Mouse (Mus musculus) forebrain, embryonic 10.5 days (tissue): ENCODE data around the gene Fam133b. TPM values are rescaled to one million over a fixed set of nuclear protein-coding genes. Genes with fewer than 3 reads are reported as not detected.

Experiments used
- DNase-seq: peaks from one replicate; pipeline ENCODE4 v3.0.0-alpha.2; 2017; ENCODE audit warnings: low spot score; ENCODE audit errors: extremely low spot score
- H3K27ac ChIP-seq: fragments of 300-500 bp; sonication (generic); 2 replicates; pipeline ENCODE4 v1.5.1; 2016; ENCODE audit warnings: mild to moderate bottlenecking
- H3K27me3 ChIP-seq: fragments of 300-500 bp; sonication (generic); 2 replicates; pipeline ENCODE4 v1.6.1; 2016; ENCODE audit warnings: mild to moderate bottlenecking; ENCODE audit not compliant: poor library complexity, severe bottlenecking
- H3K36me3 ChIP-seq: fragments of 300-500 bp; sonication (generic); replicated peaks from 2 replicates; pipeline ENCODE4 v1.6.1; 2016; ENCODE audit warnings: mild to moderate bottlenecking, moderate library complexity
- H3K4me1 ChIP-seq: fragments of 300-500 bp; sonication (generic); 2 replicates; pipeline ENCODE4 v1.6.1; 2016
- H3K4me3 ChIP-seq: fragments of 300-500 bp; sonication (generic); 2 replicates; pipeline ENCODE4 v1.5.1; 2016; ENCODE audit warnings: mild to moderate bottlenecking, moderate library complexity
- H3K9me3 ChIP-seq: fragments of 300-500 bp; sonication (generic); 2 replicates; pipeline ENCODE4 v1.6.1; 2016; ENCODE audit warnings: mild to moderate bottlenecking, moderate library complexity
- WGBS: fragments of 180-500 bp; shearing (Covaris S2); methylation state at CpG from one replicate; pipeline ENCODE4 v1.1.7; 2016; 5-methylcytosine and 5-hydroxymethylcytosine counted together
- polyA plus RNA-seq: library from polyadenylated mRNA; unstranded; fragments of >200 nt; fragmentation: Nextera tagmentation; extraction: Ambion mirVana; gene quantifications from 2 replicates; pipeline ENCODE4 v1.2.1, GENCODE M21; 2016

Fam133b gene
- 35.7 and 39.3 TPM in 2 replicates for polyA plus RNA-seq

- H3K9me3 ChIP-seq: 0 out of 2 replicates have a peak, but pooled peaks cover 5% of the 10 kb centered on the region
- H3K4me1 ChIP-seq: peaks cover 20% of the 10 kb centered on the region
- WGBS: under 1% methylated on average over 77 of the region's 80 CpGs
- H3K27ac ChIP-seq: peak within 1 kb of the TSS; percentile 98
- peak within 1 kb of the TSS; percentile 96 for H3K4me3 ChIP-seq
- H3K27me3 ChIP-seq: no peaks in the 10 kb centered on the region
- peaks cover 23% of the 10 kb centered on the region for H3K36me3 ChIP-seq
- peak; percentile 94 for DNase-seq
Measured at GRCm38 (mm10) chr5:3543629-3544479, at the start of gene Fam133b. Gene Fam133b (plus strand): TSS chr5:3543833.

- no peak overlapping the region for H3K27ac ChIP-seq
- no peaks in the 10 kb centered on the region for H3K27me3 ChIP-seq
- WGBS: 90% methylated on average over 9 of the region's 9 CpGs
- 0 out of 2 replicates have a peak, but pooled peaks cover 4% of the 10 kb centered on the region for H3K4me1 ChIP-seq
- H3K36me3 ChIP-seq: no peaks in the 10 kb centered on the region
- no peaks in the 10 kb centered on the region for H3K9me3 ChIP-seq
- no peak overlapping the region for H3K4me3 ChIP-seq
- DNase-seq: no peak
Measured at GRCm38 (mm10) chr5:3493968-3494367, 49.7 kb upstream of the Fam133b start.

- 91% methylated on average over 8 of the region's 8 CpGs for WGBS
- no peak for DNase-seq
- Histone ChIP-seq H3K36me3 (no peaks in the 10 kb centered on the region), H3K9me3 (no peaks in the 10 kb centered on the region), H3K4me3 (no peak overlapping the region), H3K27me3 (no peaks in the 10 kb centered on the region), H3K4me1 (0 out of 2 replicates have a peak, but pooled peaks cover 4% of the 10 kb centered on the region), H3K27ac (no peak overlapping the region)
Measured at GRCm38 (mm10) chr5:3494452-3495187, 49.0 kb upstream of the Fam133b start.

- no peaks in the 10 kb centered on the region for H3K9me3 ChIP-seq
- H3K4me1 ChIP-seq: peaks cover 13% of the 10 kb centered on the region
- H3K27ac ChIP-seq: no peak overlapping the region
- no peak for DNase-seq
- H3K27me3 ChIP-seq: no peaks in the 10 kb centered on the region
- 89% methylated on average over 5 of the region's 5 CpGs for WGBS
- no peak overlapping the region for H3K4me3 ChIP-seq
- no peaks in the 10 kb centered on the region for H3K36me3 ChIP-seq
Measured at GRCm38 (mm10) chr5:3497505-3497925, 46.1 kb upstream of the Fam133b start.

GRCm38 (mm10) chr5:3500298-3500697 is 43.3 kb upstream of the Fam133b start:
- DNase-seq: no peak
- Histone ChIP-seq H3K27ac (no peak overlapping the region), H3K27me3 (no peaks in the 10 kb centered on the region), H3K4me1 (peaks cover 17% of the 10 kb centered on the region), H3K36me3 (no peaks in the 10 kb centered on the region), H3K4me3 (no peak overlapping the region), H3K9me3 (no peaks in the 10 kb centered on the region)
- WGBS: 94% methylated on average over 5 of the region's 5 CpGs

- H3K4me1 ChIP-seq: peaks cover 17% of the 10 kb centered on the region
- no peaks in the 10 kb centered on the region for H3K36me3 ChIP-seq
- no peaks in the 10 kb centered on the region for H3K27me3 ChIP-seq
- H3K9me3 ChIP-seq: no peaks in the 10 kb centered on the region
- no peak overlapping the region for H3K4me3 ChIP-seq
- DNase-seq: no peak
- 83% methylated on average over 8 of the region's 8 CpGs for WGBS
- no peak overlapping the region for H3K27ac ChIP-seq
Measured at GRCm38 (mm10) chr5:3500957-3501563, 42.6 kb upstream of the Fam133b start.

GRCm38 (mm10) chr5:3501564-3502001 is 42.0 kb upstream of the Fam133b start:
- Histone ChIP-seq H3K4me3 (no peak overlapping the region), H3K4me1 (peaks cover 14% of the 10 kb centered on the region), H3K27me3 (no peaks in the 10 kb centered on the region), H3K27ac (no peak overlapping the region), H3K9me3 (no peaks in the 10 kb centered on the region), H3K36me3 (no peaks in the 10 kb centered on the region)
- no peak for DNase-seq
- 62% methylated on average over 8 of the region's 8 CpGs for WGBS

GRCm38 (mm10) chr5:3502610-3503350 is 40.9 kb upstream of the Fam133b start:
- Histone ChIP-seq H3K27ac (no peak overlapping the region), H3K36me3 (no peaks in the 10 kb centered on the region), H3K4me3 (no peak overlapping the region), H3K4me1 (peaks cover 13% of the 10 kb centered on the region), H3K27me3 (no peaks in the 10 kb centered on the region), H3K9me3 (no peaks in the 10 kb centered on the region)
- 81% methylated on average over 11 of the region's 11 CpGs for WGBS
- no peak for DNase-seq

- no peak for DNase-seq
- Histone ChIP-seq H3K9me3 (no peaks in the 10 kb centered on the region), H3K27me3 (no peaks in the 10 kb centered on the region), H3K27ac (no peak overlapping the region), H3K4me3 (no peak overlapping the region), H3K4me1 (peaks cover 13% of the 10 kb centered on the region), H3K36me3 (no peaks in the 10 kb centered on the region)
- 82% methylated on average over 4 of the region's 4 CpGs for WGBS
Measured at GRCm38 (mm10) chr5:3503373-3503772, 40.3 kb upstream of the Fam133b start.

- Histone ChIP-seq H3K4me3 (no peak overlapping the region), H3K27me3 (no peaks in the 10 kb centered on the region), H3K9me3 (no peaks in the 10 kb centered on the region), H3K4me1 (peaks cover 13% of the 10 kb centered on the region), H3K27ac (no peak overlapping the region), H3K36me3 (no peaks in the 10 kb centered on the region)
- WGBS: 91% methylated on average over 9 of the region's 9 CpGs
- no peak for DNase-seq
Measured at GRCm38 (mm10) chr5:3503836-3504323, 39.8 kb upstream of the Fam133b start.

GRCm38 (mm10) chr5:3504453-3504852 is 39.2 kb upstream of the Fam133b start:
- no peaks in the 10 kb centered on the region for H3K9me3 ChIP-seq
- no peaks in the 10 kb centered on the region for H3K27me3 ChIP-seq
- no peak for DNase-seq
- WGBS: 74% methylated on average over 4 of the region's 4 CpGs
- H3K36me3 ChIP-seq: no peaks in the 10 kb centered on the region
- no peak overlapping the region for H3K27ac ChIP-seq
- H3K4me3 ChIP-seq: no peak overlapping the region
- H3K4me1 ChIP-seq: peaks cover 13% of the 10 kb centered on the region

- Histone ChIP-seq H3K27ac (no peak overlapping the region), H3K9me3 (no peaks in the 10 kb centered on the region), H3K4me3 (no peak overlapping the region), H3K27me3 (no peaks in the 10 kb centered on the region), H3K36me3 (no peaks in the 10 kb centered on the region), H3K4me1 (peaks cover 13% of the 10 kb centered on the region)
- no peak for DNase-seq
- WGBS: 77% methylated on average over 2 of the region's 2 CpGs
Measured at GRCm38 (mm10) chr5:3505553-3505952, 38.1 kb upstream of the Fam133b start.
